Mouse (Mus musculus) cerebellum, adult 9-11 months (tissue): ENCODE measurements around the gene Ybx3.

ENCODE experiments used
- DNase-seq: peaks from one replicate; pipeline ENCODE4 v3.0.0; 2022

Gene Ybx3

GRCm38 (mm10) chr6:131321854-131322639, 66.2 kb downstream of the Ybx3 start:
- DNase-seq, result no peak

GRCm38 (mm10) chr6:131316155-131317101, 71.8 kb downstream of the Ybx3 start:
- no peak for DNase-seq
